Mouse (Mus musculus) gastrocnemius, adult 2 months (tissue): Measurements from ENCODE around the gene H2-D1. TPM values are rescaled to one million over a fixed set of nuclear protein-coding genes. Genes with fewer than 3 reads are reported as not detected.
"Not testable (repeated sequence)": the region's sequence is repeated elsewhere in the genome, so short reads cannot be mapped to it uniquely, and the experiment has no call there.

Experiments used
- DNase-seq: peaks from one replicate; pipeline ENCODE4 v3.0.0; 2022
- H3K27ac ChIP-seq: fragments of 200-600 bp; 2 replicates; pipeline ENCODE4 v1.8.1; 2022; ENCODE audit warnings: mild to moderate bottlenecking
- H3K4me3 ChIP-seq: fragments of 200-600 bp; 2 replicates; pipeline ENCODE4 v1.8.1; 2022; ENCODE audit warnings: mild to moderate bottlenecking, moderate library complexity
- CTCF ChIP-seq: fragments of 200-600 bp; IDR thresholded peaks from 2 replicates; pipeline ENCODE4 v1.8.1; 2022; ENCODE audit warnings: antibody characterized with exemption, mild to moderate bottlenecking, moderate library complexity
- intact Hi-C: fragments of 180-260 bp; cut with DNase I; formaldehyde crosslinking; loops from one replicate; pipeline ENCODE4 v1.15.1; 2025
- total RNA-seq, 2 experiments: library from RNA; stranded (reverse); gene quantifications; 2 replicates each; pipeline ENCODE4 v1.2.3; 2021

H2-D1 gene
- total RNA-seq, 2 experiments from 2014 or later, result 30.4 to 38.5 TPM

DNA sequence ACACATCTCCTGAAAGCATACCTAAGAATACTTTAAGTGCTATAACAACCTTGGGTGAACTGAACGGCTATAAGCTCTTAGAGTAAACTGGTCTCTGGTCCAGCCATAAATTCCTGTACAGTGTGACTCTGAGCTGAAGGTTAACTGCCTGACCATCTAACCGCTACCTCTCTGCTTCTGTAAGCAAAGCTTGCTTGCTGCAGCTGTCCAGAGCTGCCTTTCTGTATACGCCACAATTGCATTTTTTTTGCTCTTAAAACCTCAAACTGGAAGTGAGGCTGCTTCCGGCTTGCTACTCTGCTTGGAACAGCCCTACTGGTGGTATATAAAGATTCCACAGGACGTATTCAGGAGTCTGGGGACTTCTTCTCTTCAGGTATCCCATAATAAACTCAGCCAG, 29.9 kb upstream of the H2-D1 start:
- TF ChIP-seq CTCF, result no peak
- intact Hi-C loops, result loop anchor here (1.0 to 10.0 kb wide), 4 partner anchors 35 to 208 kb away; partner anchors contain the start of gene Sapcd1
- Histone ChIP-seq H3K4me3 (no peak overlapping the region), H3K27ac (peak overlapping the region; percentile 95)
- DNase-seq, result no peak

- peak within 1 kb of the TSS; percentile 95 for H3K27ac ChIP-seq
- intact Hi-C loops, result loop anchor here (2.0 to 10.0 kb wide), 3 partner anchors 36 to 209 kb away; partner anchors contain the start of gene Sapcd1
- TF ChIP-seq CTCF, result no peak
- no peak for DNase-seq
- peak within 1 kb of the TSS; percentile 80 for H3K4me3 ChIP-seq
These were observed 29.2 kb upstream of the H2-D1 start, which contains the start of gene Atp6v1g2 for GRCm38 (mm10) chr17:35233114-35233980. Atp6v1g2 (plus strand) TSS chr17:35233660.

DNA sequence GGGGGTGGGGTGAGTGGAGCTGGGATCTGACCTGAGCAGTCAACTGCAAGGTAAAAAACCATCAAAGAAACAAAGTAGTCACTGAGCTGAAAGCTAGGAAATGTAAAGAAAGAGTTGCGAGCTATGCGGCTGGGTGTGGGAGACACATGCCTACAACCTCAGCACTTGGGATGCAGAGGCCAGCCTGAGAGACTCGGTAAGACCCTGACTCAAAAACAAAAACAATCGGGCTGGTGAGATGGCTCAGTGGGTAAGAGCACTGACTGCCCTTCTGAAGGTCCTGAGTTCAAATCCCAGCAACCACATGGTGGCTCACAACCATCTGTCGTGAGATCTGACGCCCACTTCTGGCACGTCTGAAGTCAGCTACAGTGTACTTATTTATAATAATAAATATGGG, 28.4 kb upstream of the H2-D1 start:
- DNase-seq, result not testable (repeated sequence)
- peak overlapping the region; percentile 95 for H3K27ac ChIP-seq
- intact Hi-C loops, result loop anchor here (5.0 to 10.0 kb wide), 2 partner anchors 37 to 209 kb away; partner anchors contain the start of gene Sapcd1
- peak overlapping the region; percentile 80 for H3K4me3 ChIP-seq

GRCm38 (mm10) chr17:35234903-35235302, 27.6 kb upstream of the H2-D1 start:
- H3K27ac ChIP-seq, result peak overlapping the region; percentile 95
- peak overlapping the region; percentile 80 for H3K4me3 ChIP-seq
- peak; percentile 55 for DNase-seq
- no peak for TF ChIP-seq CTCF
- intact Hi-C loops, result loop anchor here (5.0 to 10.0 kb wide), 3 partner anchors 38 to 210 kb away; partner anchors contain the start of genes D17H6S53E and Sapcd1

- intact Hi-C loops, result loop anchor here (5.0 to 10.0 kb wide), 2 partner anchors 109 to 211 kb away; partner anchors contain the start of genes D17H6S53E and Sapcd1
- peak; percentile 91 for DNase-seq
- no peak for TF ChIP-seq CTCF
These were observed 26.7 kb upstream of the H2-D1 start, which contains the start of gene Nfkbil1 for GRCm38 (mm10) chr17:35235614-35236389. Nfkbil1 (minus strand) TSS chr17:35235792.

GRCm38 (mm10) chr17:35236390-35236746, 26.2 kb upstream of the H2-D1 start:
- intact Hi-C loops, result loop anchor here (5.0 to 10.0 kb wide), 2 partner anchors 109 to 212 kb away; partner anchors contain the start of genes D17H6S53E and Sapcd1
- Histone ChIP-seq H3K4me3 (peak overlapping the region; percentile 80), H3K27ac (peak overlapping the region; percentile 95)
- TF ChIP-seq CTCF, result no peak; the same call in 1 of the 2 replicates
- DNase-seq, result peak; percentile 96

More at GRCm38 (mm10) chr17:35235614-35236389, 26.7 kb upstream of the H2-D1 start, which contains the start of gene Nfkbil1:
- peak within 1 kb of the TSS; percentile 80 for H3K4me3 ChIP-seq
- H3K27ac ChIP-seq, result peak within 1 kb of the TSS; percentile 95

DNA sequence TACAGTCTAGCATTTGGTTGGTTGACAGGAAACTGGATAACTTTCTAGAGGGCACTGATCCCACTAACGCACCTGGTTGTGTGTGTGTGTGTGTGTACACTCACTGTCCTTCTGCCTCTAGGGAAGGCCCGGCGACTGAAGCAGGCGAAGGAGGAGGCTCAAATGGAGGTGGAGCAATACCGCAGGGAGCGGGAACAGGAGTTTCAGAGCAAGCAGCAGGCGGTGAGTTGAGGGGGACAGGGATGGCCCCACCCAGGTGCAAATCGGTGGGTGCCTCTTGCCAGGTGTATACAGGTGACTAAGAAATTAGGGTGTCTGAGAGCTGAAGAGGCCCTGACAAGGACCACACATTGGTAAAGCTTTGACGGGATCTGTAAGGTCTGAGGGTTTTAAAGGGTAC, 25.5 kb upstream of the H2-D1 start:
- no peak for DNase-seq
- Histone ChIP-seq H3K27ac (no peak overlapping the region), H3K4me3 (no peak overlapping the region)
- no peak for TF ChIP-seq CTCF
- intact Hi-C loops, result loop anchor here (5.0 to 10.0 kb wide), 2 partner anchors 110 to 212 kb away; partner anchors contain the start of genes D17H6S53E and Sapcd1

GRCm38 (mm10) chr17:35237504-35237903, 25.0 kb upstream of the H2-D1 start:
- H3K4me3 ChIP-seq, result no peak overlapping the region
- no peak overlapping the region for H3K27ac ChIP-seq
- TF ChIP-seq CTCF, result no peak
- intact Hi-C loops, result loop anchor here (5.0 to 10.0 kb wide), 2 partner anchors 110 to 213 kb away; partner anchors contain the start of genes D17H6S53E and Sapcd1
- DNase-seq, result no peak

GRCm38 (mm10) chr17:35239700-35240099, 22.8 kb upstream of the H2-D1 start:
- H3K4me3 ChIP-seq, result no peak overlapping the region
- no peak for DNase-seq
- H3K27ac ChIP-seq, result peak overlapping the region; percentile 98
- no peak for TF ChIP-seq CTCF
- intact Hi-C loops, result loop anchor here (5.0 to 10.0 kb wide), 3 partner anchors 112 to 342 kb away; partner anchors contain the start of genes C2, D17H6S53E, Ehmt2 and Sapcd1

- Histone ChIP-seq H3K4me3 (peak overlapping the region; percentile 98), H3K27ac (peak overlapping the region; percentile 98)
- no peak for TF ChIP-seq CTCF
- no peak for DNase-seq
- intact Hi-C loops, result loop anchor here (5.0 kb wide), 1 partner anchor 343 kb away; the partner anchor contains the start of genes C2 and Ehmt2
These were observed 21.9 kb upstream of the H2-D1 start for GRCm38 (mm10) chr17:35240384-35241304.
